8 mouse cellular contexts compared by ENCODE assay signal in genomic region chr12:59067095-59067494, GRCm38 (mm10). TPM values are rescaled to one million over a fixed set of nuclear protein-coding genes. Genes with fewer than 3 reads are reported as not detected.
DNase-seq lines count a peak whose midpoint lies in the region; ATAC-seq and TF ChIP-seq lines count a peak whose summit lies in the region.

No protein-coding gene starts in this region.

- DNase-seq in heart, adult 2 months = no peak
- no peak for DNase-seq in heart, postnatal 14 days
- DNase-seq in ES-E14 (ENCODE audit: low read depth, low spot score) = no peak
- DNase-seq in midbrain, postnatal 0 days (ENCODE audit: low spot score) = no peak
- DNase-seq in layer of hippocampus, postnatal 14 days (ENCODE audit: low spot score in 2 of 2) = no peak
- DNase-seq in right cerebral cortex, adult 18-20 months = no peak

- peaks cover 14% of the 10 kb centered on the region for H3K36me3 ChIP-seq in heart, adult 2 months (ENCODE audit: control insufficient read depth, insufficient read depth, low read length)
- H3K36me3 ChIP-seq in ES-E14 (ENCODE audit: control insufficient read depth, insufficient read depth, low read length, poor library complexity, severe bottlenecking) = peaks cover 29% of the 10 kb centered on the region
- peaks cover 39% of the 10 kb centered on the region for H3K36me3 ChIP-seq in forebrain, embryonic 12.5 days (replicated peaks)
- peaks cover 36% of the 10 kb centered on the region for H3K36me3 ChIP-seq in limb, embryonic 15.5 days
- H3K36me3 ChIP-seq in midbrain, postnatal 0 days (ENCODE audit: insufficient read depth, low read length) = peaks cover 26% of the 10 kb centered on the region

- intact Hi-C loops in heart, adult 2 months (cut with DNase I) = loop anchor here (2.0 kb wide), 1 partner anchor 64 kb away; no protein-coding TSS in a partner anchor
- intact Hi-C loops in heart, postnatal 14 days (cut with DNase I) = loop anchor here (5.0 kb wide), 1 partner anchor 150 kb away; the partner anchor contains the start of gene Fbxo33

- no peak for TF ChIP-seq POLR2A in heart, adult 2 months (IDR thresholded peaks at IDR 0.05; ENCODE audit: insufficient read depth, low read depth, low read length)

- H3K27me3 ChIP-seq in heart, adult 2 months (ENCODE audit: control insufficient read depth, insufficient read depth, low read length) = no peaks in the 10 kb centered on the region
- no peaks in the 10 kb centered on the region for H3K27me3 ChIP-seq in forebrain, embryonic 12.5 days
- no peaks in the 10 kb centered on the region for H3K27me3 ChIP-seq in limb, embryonic 15.5 days
- H3K27me3 ChIP-seq in midbrain, postnatal 0 days (ENCODE audit: insufficient read depth, low read length) = no peaks in the 10 kb centered on the region

- in situ Hi-C loops in ES-E14 (cut with MboI; ENCODE audit: low sequenced_read_pairs in 2 of 2, unreplicated experiment in 2 of 2) = no loop called here

- H3K79me2 ChIP-seq in heart, adult 2 months (replicated peaks; ENCODE audit: control insufficient read depth, insufficient read depth, low read length) = peaks cover 2% of the 10 kb centered on the region; the same call in 1 of the 2 replicates

- H3K4me3 ChIP-seq in heart, adult 2 months = peak overlapping the region; percentile 89
- peak overlapping the region; percentile 81 to 92 for H3K4me3 ChIP-seq in ES-E14 (ENCODE audit: insufficient read depth in 1 of 2, low read depth in 1 of 2, low read length in 2 of 2, poor library complexity in 1 of 2, severe bottlenecking in 1 of 2)
- peak overlapping the region; percentile 99 for H3K4me3 ChIP-seq in forebrain, embryonic 12.5 days (replicated peaks)
- H3K4me3 ChIP-seq in limb, embryonic 15.5 days = peak overlapping the region; percentile 98
- peak overlapping the region; percentile 65 for H3K4me3 ChIP-seq in midbrain, postnatal 0 days (ENCODE audit: low read depth, low read length)

- H3K9me3 ChIP-seq in ES-E14 (ENCODE audit: control insufficient read depth, insufficient read depth, low read depth, low read length) = no peaks in the 10 kb centered on the region
- no peaks in the 10 kb centered on the region for H3K9me3 ChIP-seq in forebrain, embryonic 12.5 days
- no peaks in the 10 kb centered on the region for H3K9me3 ChIP-seq in limb, embryonic 15.5 days
- no peaks in the 10 kb centered on the region for H3K9me3 ChIP-seq in midbrain, postnatal 0 days (ENCODE audit: low read length)

- H3K27ac ChIP-seq in heart, adult 2 months = peak overlapping the region; percentile 91
- H3K27ac ChIP-seq in ES-E14 (ENCODE audit: insufficient read depth, low read depth, low read length, poor library complexity, severe bottlenecking) = peak overlapping the region; percentile 78
- peak overlapping the region; percentile 89 for H3K27ac ChIP-seq in forebrain, embryonic 12.5 days
- H3K27ac ChIP-seq in limb, embryonic 15.5 days = peak overlapping the region; percentile 90
- peak overlapping the region; percentile 81 for H3K27ac ChIP-seq in midbrain, postnatal 0 days (ENCODE audit: low read depth, low read length)

- ATAC-seq in forebrain, embryonic 12.5 days (ENCODE audit: low FRiP score) = peak; percentile 66; the same call in 1 of the 2 replicates
- peak; percentile 36; the same call in 1 of the 2 replicates for ATAC-seq in limb, embryonic 15.5 days (ENCODE audit: insufficient number of reproducible peaks, low FRiP score, low TSS enrichment, low read depth)
- ATAC-seq in midbrain, postnatal 0 days (ENCODE audit: low FRiP score) = peak; percentile 53

- no peak for TF ChIP-seq CTCF in heart, adult 2 months (IDR thresholded peaks at IDR 0.05)
- TF ChIP-seq CTCF in midbrain, postnatal 0 days (IDR thresholded peaks at IDR 0.05) = no peak

- TF ChIP-seq EP300 in heart, adult 2 months (IDR thresholded peaks at IDR 0.05; ENCODE audit: insufficient read depth, low read depth, low read length) = no peak

- H3K4me2 ChIP-seq in forebrain, embryonic 12.5 days = peak overlapping the region; percentile 61
- peak overlapping the region; percentile 68 for H3K4me2 ChIP-seq in limb, embryonic 15.5 days
- peak overlapping the region; percentile 73 for H3K4me2 ChIP-seq in midbrain, postnatal 0 days (ENCODE audit: low read depth, low read length, poor library complexity, severe bottlenecking)

- WGBS in heart, adult 2 months = under 1% methylated on average over 41 of the region's 41 CpGs
- under 1% methylated on average over 41 of the region's 41 CpGs for WGBS in forebrain, embryonic 12.5 days
- WGBS in limb, embryonic 15.5 days = under 1% methylated on average over 41 of the region's 41 CpGs
- 0% methylated on average over 40 of the region's 41 CpGs for WGBS in midbrain, postnatal 0 days

- no peaks in the 10 kb centered on the region; the same call in 1 of the 2 replicates for H3K4me1 ChIP-seq in heart, adult 2 months (ENCODE audit: control insufficient read depth, insufficient read depth, low read length)
- peaks cover 0 to 4% of the 10 kb centered on the region in 2 experiments; a peak in 1 of 4 replicates for H3K4me1 ChIP-seq in ES-E14 (ENCODE audit: control insufficient read depth in 2 of 2, insufficient read depth in 2 of 2, low read length in 2 of 2, poor library complexity in 1 of 2)
- H3K4me1 ChIP-seq in forebrain, embryonic 12.5 days = peaks cover 14% of the 10 kb centered on the region
- no peaks in the 10 kb centered on the region; the same call in 1 of the 2 replicates for H3K4me1 ChIP-seq in limb, embryonic 15.5 days
- H3K4me1 ChIP-seq in midbrain, postnatal 0 days (ENCODE audit: insufficient read depth, low read length) = 0 out of 2 replicates have a peak, but pooled peaks cover 3% of the 10 kb centered on the region

- peak overlapping the region; percentile 86 for H3K9ac ChIP-seq in heart, adult 2 months (ENCODE audit: low read depth, low read length)
- H3K9ac ChIP-seq in ES-E14 (ENCODE audit: insufficient read depth, low read depth, low read length, poor library complexity, severe bottlenecking) = peak overlapping the region; percentile 97
- H3K9ac ChIP-seq in forebrain, embryonic 12.5 days = peak overlapping the region; percentile 97
- H3K9ac ChIP-seq in limb, embryonic 15.5 days = peak overlapping the region; percentile 100
- peak overlapping the region; percentile 82 for H3K9ac ChIP-seq in midbrain, postnatal 0 days (replicated peaks; ENCODE audit: low read length, poor library complexity, severe bottlenecking)

TF ChIP-seq in ES-E14, 5 proteins besides CTCF, POLR2A, EP300 and RAD21 (continues in another document):
- no peak for TF ChIP-seq ZNF384 (IDR thresholded peaks at IDR 0.05; ENCODE audit: low read depth, low read length)

RNA-seq across cellular contexts. Expression of gene Pnn, which starts 0.4 kb away (rescaled TPM):
- total RNA-seq in heart, adult 2 months (2021) = 10 to 100 TPM; 22.5 to 27.0 TPM
- 7.6 and 10.7 TPM in 2 replicates for polyA plus RNA-seq in heart, adult 2 months (2012; rRNA removed)
- total RNA-seq in heart, postnatal 14 days (2021) = 10 to 100 TPM; 25.9 to 26.5 TPM
- total RNA-seq in ES-E14 (2012; rRNA removed) = 46.4 and 54.1 TPM in 2 replicates
- 130 and 134 TPM in 2 replicates for polyA plus RNA-seq in forebrain, embryonic 12.5 days (2016; fragmentation: Nextera tagmentation; extraction: Ambion mirVana)
- polyA plus RNA-seq in limb, embryonic 15.5 days (2015; fragmentation: Nextera tagmentation; extraction: Ambion mirVana) = 98.8 and 103 TPM in 2 replicates
- total RNA-seq in midbrain, postnatal 0 days (2014; rRNA removed) = 15.2 and 19.9 TPM in 2 replicates
- 66.9 and 86.1 TPM in 2 replicates for polyA plus RNA-seq in midbrain, postnatal 0 days (2015; fragmentation: Nextera tagmentation; extraction: Ambion mirVana)
- 10 to 100 TPM; 57.6 to 68.9 TPM for total RNA-seq in layer of hippocampus, postnatal 14 days (2021)

RNA-seq across cellular contexts. Expression of gene Trappc6b, which starts 5.8 kb away (rescaled TPM):
- total RNA-seq in heart, adult 2 months (2021) = 10 to 100 TPM; 70.8 to 86.0 TPM
- polyA plus RNA-seq in heart, adult 2 months (2012; rRNA removed) = 46.8 and 57.7 TPM in 2 replicates
- 10 to 100 TPM; 46.7 to 50.0 TPM for total RNA-seq in heart, postnatal 14 days (2021)
- total RNA-seq in ES-E14 (2012; rRNA removed) = 35.8 and 44.1 TPM in 2 replicates
- polyA plus RNA-seq in forebrain, embryonic 12.5 days (2016; fragmentation: Nextera tagmentation; extraction: Ambion mirVana) = 100.0 and 106 TPM in 2 replicates
- polyA plus RNA-seq in limb, embryonic 15.5 days (2015; fragmentation: Nextera tagmentation; extraction: Ambion mirVana) = 83.1 and 84.9 TPM in 2 replicates
- 72.7 and 130 TPM in 2 replicates for total RNA-seq in midbrain, postnatal 0 days (2014; rRNA removed)
- polyA plus RNA-seq in midbrain, postnatal 0 days (2015; fragmentation: Nextera tagmentation; extraction: Ambion mirVana) = 177 and 181 TPM in 2 replicates
- 100 to 1,000 TPM; 104 to 119 TPM for total RNA-seq in layer of hippocampus, postnatal 14 days (2021)

RNA-seq across cellular contexts. Expression of gene Mia2, which starts 28.5 kb away (rescaled TPM):
- 100 to 1,000 TPM in 1 of 2 experiments, 10 to 100 TPM in 1; 90.9 to 106 TPM for total RNA-seq in heart, adult 2 months (2021)
- 31.8 and 46.7 TPM in 2 replicates for polyA plus RNA-seq in heart, adult 2 months (2012; rRNA removed)
- total RNA-seq in heart, postnatal 14 days (2021) = 10 to 100 TPM; 79.4 to 90.4 TPM
- total RNA-seq in ES-E14 (2012; rRNA removed) = 45.8 and 50.0 TPM in 2 replicates
- 49.1 and 52.2 TPM in 2 replicates for polyA plus RNA-seq in forebrain, embryonic 12.5 days (2016; fragmentation: Nextera tagmentation; extraction: Ambion mirVana)
- polyA plus RNA-seq in limb, embryonic 15.5 days (2015; fragmentation: Nextera tagmentation; extraction: Ambion mirVana) = 63.0 and 68.1 TPM in 2 replicates
- total RNA-seq in midbrain, postnatal 0 days (2014; rRNA removed) = 21.6 and 36.1 TPM in 2 replicates
- polyA plus RNA-seq in midbrain, postnatal 0 days (2015; fragmentation: Nextera tagmentation; extraction: Ambion mirVana) = 24.7 and 34.2 TPM in 2 replicates
- total RNA-seq in layer of hippocampus, postnatal 14 days (2021) = 10 to 100 TPM; 44.1 to 48.1 TPM

RNA-seq across cellular contexts. Expression of gene Gemin2, which starts 53.9 kb away (rescaled TPM):
- total RNA-seq in heart, adult 2 months (2021) = 1 to 10 TPM; 5.3 to 5.7 TPM
- 2.9 and 5.4 TPM in 2 replicates for polyA plus RNA-seq in heart, adult 2 months (2012; rRNA removed)
- total RNA-seq in heart, postnatal 14 days (2021) = 1 to 10 TPM; 5.5 to 5.9 TPM
- 21.7 and 24.5 TPM in 2 replicates for total RNA-seq in ES-E14 (2012; rRNA removed)
- 26.3 and 26.5 TPM in 2 replicates for polyA plus RNA-seq in forebrain, embryonic 12.5 days (2016; fragmentation: Nextera tagmentation; extraction: Ambion mirVana)
- polyA plus RNA-seq in limb, embryonic 15.5 days (2015; fragmentation: Nextera tagmentation; extraction: Ambion mirVana) = 25.3 and 25.7 TPM in 2 replicates
- total RNA-seq in midbrain, postnatal 0 days (2014; rRNA removed) = 3.9 and 6.9 TPM in 2 replicates
- 9.8 and 10.6 TPM in 2 replicates for polyA plus RNA-seq in midbrain, postnatal 0 days (2015; fragmentation: Nextera tagmentation; extraction: Ambion mirVana)
- 1 to 10 TPM; 7.0 to 8.2 TPM for total RNA-seq in layer of hippocampus, postnatal 14 days (2021)

RNA-seq across cellular contexts. Expression of gene Sec23a, which starts 55.3 kb away (rescaled TPM):
- total RNA-seq in heart, adult 2 months (2021) = 10 to 100 TPM; 39.5 to 42.5 TPM
- 19.0 and 42.1 TPM in 2 replicates for polyA plus RNA-seq in heart, adult 2 months (2012; rRNA removed)
- 10 to 100 TPM; 38.3 to 40.9 TPM for total RNA-seq in heart, postnatal 14 days (2021)
- 30.5 and 37.7 TPM in 2 replicates for total RNA-seq in ES-E14 (2012; rRNA removed)
- 90.2 and 96.0 TPM in 2 replicates for polyA plus RNA-seq in forebrain, embryonic 12.5 days (2016; fragmentation: Nextera tagmentation; extraction: Ambion mirVana)
- polyA plus RNA-seq in limb, embryonic 15.5 days (2015; fragmentation: Nextera tagmentation; extraction: Ambion mirVana) = 105 and 107 TPM in 2 replicates
- total RNA-seq in midbrain, postnatal 0 days (2014; rRNA removed) = 150 and 156 TPM in 2 replicates
- polyA plus RNA-seq in midbrain, postnatal 0 days (2015; fragmentation: Nextera tagmentation; extraction: Ambion mirVana) = 92.3 and 94.1 TPM in 2 replicates
- 100 to 1,000 TPM; 108 to 113 TPM for total RNA-seq in layer of hippocampus, postnatal 14 days (2021)
